Comparison of ENCODE assay signal across 8 mouse cellular contexts in the genomic region with DNA sequence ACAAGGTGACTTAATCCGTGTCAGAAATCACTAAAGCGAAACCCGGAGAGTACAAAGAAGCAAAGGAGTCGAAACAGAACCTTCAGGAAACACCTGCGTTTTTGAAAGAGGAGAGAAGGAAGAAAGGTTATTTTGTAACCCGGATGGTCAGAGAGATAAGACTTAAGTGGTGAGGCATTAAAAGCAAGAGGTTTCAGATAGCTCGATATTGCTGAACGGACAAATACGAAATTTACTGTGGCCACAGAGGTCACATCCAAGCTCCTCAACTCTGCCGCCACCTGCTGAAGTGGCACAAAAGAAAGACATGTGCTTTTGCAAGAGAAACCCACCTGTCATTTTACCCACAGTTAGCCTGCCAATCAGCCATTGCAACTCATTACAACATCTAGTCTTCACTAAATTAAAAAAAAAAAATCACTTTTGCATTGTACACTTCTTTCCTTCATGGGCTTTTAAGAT. TPM values are rescaled to one million over a fixed set of nuclear protein-coding genes. Genes with fewer than 3 reads are reported as not detected.
A peak's percentile ranks its signal among the peaks of the same experiment; 100 is the strongest.
DNase-seq lines count a peak whose midpoint lies in the region; ATAC-seq and TF ChIP-seq lines count a peak whose summit lies in the region.

No protein-coding gene starts in this region.

- peak overlapping the region; percentile 91 for H3K4me3 ChIP-seq in left cerebral cortex, adult 2 months
- peak overlapping the region; percentile 73 for H3K4me3 ChIP-seq in brown adipose tissue, adult 24 weeks (ENCODE audit: insufficient read depth, low read depth, low read length)
- no peak overlapping the region; the same call in 1 of the 2 replicates for H3K4me3 ChIP-seq in hindbrain, embryonic 11.5 days (ENCODE audit: low read depth, low read length)
- peak overlapping the region; percentile 93 for H3K4me3 ChIP-seq in limb, embryonic 14.5 days (replicated peaks; ENCODE audit: low read length)

- H3K36me3 ChIP-seq in hindbrain, embryonic 11.5 days (ENCODE audit: control insufficient read depth, insufficient read depth, low read length), result no peaks in the 10 kb centered on the region
- H3K36me3 ChIP-seq in limb, embryonic 14.5 days (ENCODE audit: control insufficient read depth, insufficient read depth, low read length), result no peaks in the 10 kb centered on the region

- TF ChIP-seq CTCF in left cerebral cortex, adult 2 months (IDR thresholded peaks at IDR 0.05), result no peak

- no peaks in the 10 kb centered on the region for H3K9me3 ChIP-seq in hindbrain, embryonic 11.5 days (ENCODE audit: control insufficient read depth, low read length)
- no peaks in the 10 kb centered on the region for H3K9me3 ChIP-seq in limb, embryonic 14.5 days (ENCODE audit: control insufficient read depth, low read length)

- H3K27ac ChIP-seq in left cerebral cortex, adult 2 months, result no peak overlapping the region
- H3K27ac ChIP-seq in brown adipose tissue, adult 24 weeks (replicated peaks; ENCODE audit: low read depth, low read length), result no peak overlapping the region
- H3K27ac ChIP-seq in hindbrain, embryonic 11.5 days (ENCODE audit: low read depth, low read length), result no peak overlapping the region
- H3K27ac ChIP-seq in limb, embryonic 14.5 days (replicated peaks; ENCODE audit: low read depth, low read length), result no peak overlapping the region

- 0 out of 2 replicates have a peak overlapping the region, but pooled peaks have one; percentile 29 for H3K4me2 ChIP-seq in hindbrain, embryonic 11.5 days (replicated peaks; ENCODE audit: low read depth, low read length)
- H3K4me2 ChIP-seq in limb, embryonic 14.5 days (replicated peaks; ENCODE audit: low read depth, low read length, severe bottlenecking), result peak overlapping the region; percentile 51

- H3K27me3 ChIP-seq in hindbrain, embryonic 11.5 days (ENCODE audit: control insufficient read depth, insufficient read depth, low read length), result no peaks in the 10 kb centered on the region
- no peaks in the 10 kb centered on the region for H3K27me3 ChIP-seq in limb, embryonic 14.5 days (ENCODE audit: control insufficient read depth, insufficient read depth, low read length)

- peaks cover 5% of the 10 kb centered on the region; the same call in 1 of the 2 replicates for H3K4me1 ChIP-seq in brown adipose tissue, adult 24 weeks (ENCODE audit: control insufficient read depth, insufficient read depth, insufficient read length, low read length)
- H3K4me1 ChIP-seq in hindbrain, embryonic 11.5 days (replicated peaks; ENCODE audit: control insufficient read depth, insufficient read depth, low read length), result no peaks in the 10 kb centered on the region
- H3K4me1 ChIP-seq in limb, embryonic 14.5 days (ENCODE audit: control insufficient read depth, insufficient read depth, low read length), result peaks cover 23% of the 10 kb centered on the region

- ATAC-seq in hindbrain, embryonic 11.5 days (ENCODE audit: low FRiP score), result no peak
- no peak for ATAC-seq in limb, embryonic 14.5 days (ENCODE audit: low FRiP score, low read depth)

- no peak overlapping the region for H3K9ac ChIP-seq in hindbrain, embryonic 11.5 days (ENCODE audit: low read depth, low read length)
- peak overlapping the region; percentile 43; the same call in 1 of the 2 replicates for H3K9ac ChIP-seq in limb, embryonic 14.5 days (ENCODE audit: low read depth, low read length, severe bottlenecking)

- no peak for DNase-seq in left cerebral cortex, adult 2 months (ENCODE audit: extremely low spot score in 1 of 2, low spot score in 2 of 2)
- DNase-seq in left cerebral cortex, postnatal 10 days (ENCODE audit: extremely low spot score in 1 of 2, low spot score in 2 of 2), result no peak
- no peak for DNase-seq in hindbrain, embryonic 11.5 days (ENCODE audit: low spot score)
- DNase-seq in limb, embryonic 14.5 days (ENCODE audit: low spot score), result no peak
- DNase-seq in skeletal muscle tissue, adult 2 months (ENCODE audit: low read depth, low spot score), result peak; percentile 13
- no peak for DNase-seq in right cerebral cortex, adult 18-20 months
- no peak for DNase-seq in adrenal gland, postnatal 10 days

- TF ChIP-seq POLR2A in limb, embryonic 14.5 days (IDR thresholded peaks at IDR 0.05; ENCODE audit: borderline replicate concordance, extremely low read depth, insufficient read depth, insufficient read length), result no peak

- 76% methylated on average over 10 of the region's 10 CpGs for WGBS in hindbrain, embryonic 11.5 days
- 75% methylated on average over 10 of the region's 10 CpGs for WGBS in limb, embryonic 14.5 days

- intact Hi-C loops in left cerebral cortex, adult 2 months (cut with DNase I), result loop anchor here (10.0 kb wide), 1 partner anchor 1359 kb away; a partner anchor contains a TSS
- intact Hi-C loops in left cerebral cortex, postnatal 10 days (cut with DNase I), result no loop called here

RNA-seq across cellular contexts. Expression of a gene that starts 1.1 kb away (rescaled TPM):
- 10 to 100 TPM; 38.0 to 39.6 TPM for total RNA-seq in left cerebral cortex, adult 2 months (2021)
- total RNA-seq in left cerebral cortex, postnatal 10 days (2021), result 10 to 100 TPM; 41.7 to 43.1 TPM
- polyA plus RNA-seq in brown adipose tissue, adult 24 weeks (2012; ENCODE audit: insufficient read depth, insufficient read length, missing spikeins), result 10.9 and 11.2 TPM in 2 replicates
- 21.2 and 25.1 TPM in 2 replicates for polyA plus RNA-seq in hindbrain, embryonic 11.5 days (2014; fragmentation: Nextera tagmentation; extraction: Ambion mirVana)
- polyA plus RNA-seq in limb, embryonic 14.5 days (2012; rRNA removed), result 17.4 and 18.6 TPM in 2 replicates
- 27.0 and 28.1 TPM in 2 replicates for polyA plus RNA-seq in limb, embryonic 14.5 days (2014; fragmentation: Nextera tagmentation; extraction: Ambion mirVana)
- 10 to 100 TPM; 75.4 to 77.1 TPM for total RNA-seq in adrenal gland, postnatal 10 days (2021)
